Comparison of ENCODE assay signal across 9 mouse cellular contexts in the genomic region with DNA sequence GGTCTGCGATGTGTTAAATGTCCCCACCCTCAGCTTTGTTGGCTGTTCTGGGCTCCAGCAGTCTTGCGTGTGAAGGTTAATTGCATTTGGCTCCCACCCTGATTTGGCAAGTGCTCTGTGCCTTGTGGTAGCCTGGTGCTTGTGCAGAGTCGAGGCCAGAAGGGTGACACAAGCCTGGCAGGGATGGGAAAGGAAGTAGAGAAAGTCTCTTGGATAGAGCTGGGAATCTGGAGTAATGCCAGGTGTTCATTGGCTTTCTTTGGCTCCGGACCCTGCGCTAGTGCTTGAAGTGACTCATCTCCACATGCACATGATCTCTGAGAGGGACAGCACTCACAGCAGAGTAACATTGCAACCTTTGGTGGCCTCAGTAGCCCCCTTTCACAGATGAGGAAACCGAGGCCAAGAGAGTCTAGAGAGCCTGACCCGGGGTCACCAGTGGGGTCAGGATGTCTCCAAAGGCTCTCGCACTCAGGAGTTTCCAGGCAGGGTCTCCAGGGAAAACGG.
DNase-seq lines count a peak whose midpoint lies in the region; ATAC-seq and TF ChIP-seq lines count a peak whose summit lies in the region.
"Had no signal": no experiment of that assay in that cellular context is flagged by ENCODE, and none has a peak within 500 bp of the region (broad histone marks: within the 10 kb centered on the region; RNA-seq: fewer than 3 reads in every experiment).

No protein-coding gene starts in this region.

- ATAC-seq in intestine, embryonic 15.5 days: peak; percentile 65
- ATAC-seq in liver, embryonic 15.5 days (ENCODE audit: insufficient read depth): no peak

- peak overlapping the region; percentile 96 for H3K4me2 ChIP-seq in intestine, embryonic 15.5 days (replicated peaks)
- peak overlapping the region; percentile 57 for H3K4me2 ChIP-seq in liver, embryonic 15.5 days

- H3K4me1 ChIP-seq in cortical plate, adult 2 months (ENCODE audit: control insufficient read depth, insufficient read depth, low read length): no peaks in the 10 kb centered on the region
- peaks cover 14% of the 10 kb centered on the region; the same call in 1 of the 2 replicates for H3K4me1 ChIP-seq in intestine, embryonic 15.5 days (replicated peaks)
- no peaks in the 10 kb centered on the region for H3K4me1 ChIP-seq in liver, embryonic 15.5 days (replicated peaks)

- DNase-seq in left cerebral cortex, adult 18-20 months (ENCODE audit: low spot score in 2 of 2): peak; percentile 24 to 32
- DNase-seq in left cerebral cortex, adult 11 months (ENCODE audit: low spot score): no peak
- DNase-seq in gonadal fat pad, adult 2 months (ENCODE audit: low read depth): peak; percentile 94
- peak; percentile 17 for DNase-seq in right cerebral cortex, postnatal 14 days
- DNase-seq in spleen, postnatal 14 days (ENCODE audit: low spot score in 2 of 2): no peak

- TF ChIP-seq CTCF in cortical plate, adult 2 months (IDR thresholded peaks at IDR 0.05; ENCODE audit: extremely low read depth, insufficient read depth, low read length): no peak

- H3K4me3 ChIP-seq in cortical plate, adult 2 months (ENCODE audit: insufficient read depth, low read length): peak overlapping the region; percentile 34; the same call in 1 of the 2 replicates
- H3K4me3 ChIP-seq in intestine, embryonic 15.5 days (replicated peaks): peak overlapping the region; percentile 44
- H3K4me3 ChIP-seq in liver, embryonic 15.5 days (replicated peaks): no peak overlapping the region

- H3K27ac ChIP-seq in cortical plate, adult 2 months (ENCODE audit: insufficient read depth, low read length): no peak overlapping the region
- H3K27ac ChIP-seq in intestine, embryonic 15.5 days: no peak overlapping the region
- H3K27ac ChIP-seq in liver, embryonic 15.5 days (replicated peaks): no peak overlapping the region

- H3K27me3 ChIP-seq in intestine, embryonic 15.5 days (replicated peaks): peaks cover 3% of the 10 kb centered on the region; the same call in 1 of the 2 replicates
- peaks cover 21% of the 10 kb centered on the region for H3K27me3 ChIP-seq in liver, embryonic 15.5 days
- H3K27me3 ChIP-seq: CH12.LX had no signal

- no peak for TF ChIP-seq POLR2A in cortical plate, adult 2 months (IDR thresholded peaks at IDR 0.05; ENCODE audit: extremely low read depth, insufficient read depth, low read length)

- 34% methylated on average over 9 of the region's 9 CpGs for WGBS in intestine, embryonic 15.5 days
- WGBS in liver, embryonic 15.5 days (ENCODE audit: insufficient replicate concordance): 35% methylated on average over 9 of the region's 9 CpGs

- H3K36me3 ChIP-seq in intestine, embryonic 15.5 days: no peaks in the 10 kb centered on the region
- no peaks in the 10 kb centered on the region for H3K36me3 ChIP-seq in liver, embryonic 15.5 days (replicated peaks)

- H3K9me3 ChIP-seq in intestine, embryonic 15.5 days: no peaks in the 10 kb centered on the region
- no peaks in the 10 kb centered on the region for H3K9me3 ChIP-seq in liver, embryonic 15.5 days (replicated peaks)

- peak overlapping the region; percentile 48 for H3K9ac ChIP-seq in intestine, embryonic 15.5 days
- H3K9ac ChIP-seq in liver, embryonic 15.5 days: no peak overlapping the region

Comparison
In these comparisons a context has a peak if more than half of its experiments do, and no peak if none do; other contexts are left out.
1. DNase-seq: peak in left cerebral cortex, adult 18-20 months (2 of 2), gonadal fat pad, adult 2 months (single experiment) and right cerebral cortex, postnatal 14 days (single experiment); none in left cerebral cortex, adult 11 months (single experiment) and spleen, postnatal 14 days (0 of 2).